Mouse (Mus musculus) embryonic fibroblast, embryonic 13.5 days (primary cell): ENCODE data around the gene Tmem51. TPM values are rescaled to one million over a fixed set of nuclear protein-coding genes. Genes with fewer than 3 reads are reported as not detected.
A peak's percentile ranks its signal among the peaks of the same experiment; 100 is the strongest.

Experiments
- H3K27ac ChIP-seq: 2 replicates; pipeline ENCODE4 v1.5.1; 2012; ENCODE audit warnings: low read length, control low read depth, inconsistent platforms; ENCODE audit not compliant: insufficient read depth
- H3K4me1 ChIP-seq: 2 replicates; pipeline ENCODE4 v1.6.1; 2011; ENCODE audit warnings: low read length; ENCODE audit not compliant: control insufficient read depth, insufficient read depth
- H3K4me3 ChIP-seq: 2 replicates; pipeline ENCODE4 v1.5.1; 2011; ENCODE audit warnings: mild to moderate bottlenecking, control low read depth, low read length; ENCODE audit not compliant: insufficient read depth
- CTCF ChIP-seq: IDR thresholded peaks from 2 replicates; pipeline ENCODE4 v1.5.1; 2011; ENCODE audit warnings: mild to moderate bottlenecking, control low read depth, low read length, moderate library complexity, borderline replicate concordance; ENCODE audit not compliant: insufficient read depth
- POLR2A ChIP-seq: IDR thresholded peaks from 2 replicates; pipeline ENCODE4 v1.6.1; 2011; ENCODE audit warnings: low read depth, mild to moderate bottlenecking, control low read depth, low read length, moderate library complexity
- polyA plus RNA-seq: library from polyadenylated mRNA; stranded (reverse); fragments of >200 nt; gene quantifications from 2 replicates; pipeline ENCODE4 v1.2.4, GENCODE M21; 2011; ENCODE audit warnings: low read depth; ENCODE audit not compliant: missing spikeins, insufficient read length

Gene Tmem51
- polyA plus RNA-seq, result 2.1 and 3.5 TPM in 2 replicates

GRCm38 (mm10) chr4:142084131-142084899 is at the start of gene Tmem51:
Gene Tmem51 (minus strand): TSS chr4:142084304.
- TF ChIP-seq CTCF, result no peak
- peak; percentile 46; the same call in 1 of the 2 replicates for TF ChIP-seq POLR2A
- H3K27ac ChIP-seq, result no peak within 1 kb of the TSS
- H3K4me3 ChIP-seq, result peak within 1 kb of the TSS; percentile 64
- no peaks in the 10 kb centered on the region for H3K4me1 ChIP-seq

- Histone ChIP-seq H3K4me1 (no peaks in the 10 kb centered on the region), H3K27ac (no peak overlapping the region), H3K4me3 (no peak overlapping the region)
- TF ChIP-seq CTCF, result no peak
- no peak for TF ChIP-seq POLR2A
Measured at GRCm38 (mm10) chr4:142130162-142130561, 46.1 kb upstream of the Tmem51 start.

- TF ChIP-seq POLR2A, result no peak
- no peak for TF ChIP-seq CTCF
Measured at GRCm38 (mm10) chr4:142127275-142127788, 43.2 kb upstream of the Tmem51 start.

GRCm38 (mm10) chr4:142126641-142127274 is 42.7 kb upstream of the Tmem51 start:
- Histone ChIP-seq H3K4me3 (no peak overlapping the region), H3K4me1 (no peaks in the 10 kb centered on the region), H3K27ac (no peak overlapping the region)
- TF ChIP-seq CTCF, result no peak
- TF ChIP-seq POLR2A, result no peak

More at GRCm38 (mm10) chr4:142127275-142127788, 43.2 kb upstream of the Tmem51 start:
- Histone ChIP-seq H3K4me1 (no peaks in the 10 kb centered on the region), H3K27ac (no peak overlapping the region), H3K4me3 (no peak overlapping the region)

- no peak overlapping the region for H3K27ac ChIP-seq
- H3K4me1 ChIP-seq, result no peaks in the 10 kb centered on the region
- TF ChIP-seq CTCF (no peak), POLR2A (no peak)
- no peak overlapping the region for H3K4me3 ChIP-seq
Measured at GRCm38 (mm10) chr4:142121164-142121563, 37.1 kb upstream of the Tmem51 start.

- no peaks in the 10 kb centered on the region for H3K4me1 ChIP-seq
- H3K27ac ChIP-seq, result no peak overlapping the region
- no peak for TF ChIP-seq POLR2A
- TF ChIP-seq CTCF, result no peak
- no peak overlapping the region for H3K4me3 ChIP-seq
Measured at GRCm38 (mm10) chr4:142118522-142118921, 34.4 kb upstream of the Tmem51 start.

DNA sequence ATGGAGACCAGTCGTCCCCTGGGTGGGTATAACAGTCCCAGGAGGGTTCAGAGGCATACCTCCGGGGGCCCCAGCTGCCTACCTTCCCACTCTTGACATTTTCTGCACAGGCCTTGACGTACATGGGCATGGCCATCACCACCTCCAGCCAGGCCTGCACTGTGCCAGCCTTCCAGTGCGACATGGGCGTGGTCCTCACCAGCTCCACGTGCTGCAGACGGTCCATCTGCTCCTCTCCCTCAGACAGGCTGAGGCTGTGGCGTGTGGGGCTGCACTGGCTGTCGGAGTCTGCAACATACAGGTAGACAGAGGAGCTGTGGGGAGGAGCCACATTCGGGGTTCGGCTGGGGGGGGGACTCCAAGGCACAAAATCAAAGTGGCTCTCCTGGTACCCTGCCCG is 33.9 kb upstream of the Tmem51 start:
- no peak overlapping the region for H3K4me3 ChIP-seq
- H3K27ac ChIP-seq, result no peak overlapping the region
- TF ChIP-seq CTCF, result no peak
- TF ChIP-seq POLR2A, result no peak
- H3K4me1 ChIP-seq, result no peaks in the 10 kb centered on the region

DNA sequence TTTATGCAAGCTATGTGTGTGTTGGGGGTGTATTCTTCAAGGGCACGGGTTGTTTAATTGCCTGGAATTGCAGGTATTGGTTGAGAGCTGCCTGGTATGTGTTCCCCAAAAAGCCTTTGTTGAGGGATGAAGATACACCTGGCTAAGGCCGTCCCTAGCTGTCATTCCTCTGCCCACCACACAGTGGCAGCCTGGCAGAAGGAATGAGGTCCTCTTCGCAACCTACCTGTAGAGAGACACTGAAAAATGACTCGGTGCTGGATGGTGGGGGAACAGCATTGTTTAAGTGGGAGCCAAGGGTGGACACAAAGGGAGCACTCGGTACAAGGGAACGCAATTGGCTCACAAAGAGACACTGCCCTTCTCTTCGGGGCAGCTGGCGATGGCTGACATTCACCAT is 29.2 kb upstream of the Tmem51 start:
- Histone ChIP-seq H3K4me1 (no peaks in the 10 kb centered on the region), H3K27ac (no peak overlapping the region), H3K4me3 (no peak overlapping the region)
- TF ChIP-seq POLR2A (no peak), CTCF (peak; percentile 85; the same call in 1 of the 2 replicates)

GRCm38 (mm10) chr4:142103081-142103671 is 19.1 kb upstream of the Tmem51 start:
- no peak overlapping the region for H3K27ac ChIP-seq
- no peak overlapping the region for H3K4me3 ChIP-seq
- TF ChIP-seq POLR2A, result no peak
- TF ChIP-seq CTCF, result no peak
- H3K4me1 ChIP-seq, result peaks cover 4% of the 10 kb centered on the region

DNA sequence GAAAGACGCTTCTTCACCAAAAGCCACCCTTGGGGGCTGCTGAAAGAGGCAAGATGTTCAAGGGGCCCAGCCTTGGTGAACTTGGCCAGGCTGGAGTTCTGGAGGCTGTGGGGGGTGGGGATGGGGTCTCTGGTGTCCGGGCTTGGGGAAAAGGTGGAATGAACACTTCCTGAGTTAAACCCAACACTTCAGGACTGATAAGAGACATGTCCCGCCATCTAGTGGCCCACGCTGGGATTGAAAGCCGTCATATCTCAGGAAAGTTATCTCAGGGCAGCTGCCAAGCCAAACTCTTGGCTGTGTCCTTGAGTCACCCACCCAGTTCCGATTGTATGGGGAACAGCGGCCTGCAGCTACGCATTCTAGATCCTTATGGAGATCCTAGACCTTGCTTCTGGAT is 14.2 kb upstream of the Tmem51 start:
- peaks cover 11% of the 10 kb centered on the region for H3K4me1 ChIP-seq
- peak overlapping the region; percentile 23; the same call in 1 of the 2 replicates for H3K27ac ChIP-seq
- no peak for TF ChIP-seq POLR2A
- TF ChIP-seq CTCF, result 0 out of 2 replicates have a peak, but pooled peaks have one; percentile 38

DNA sequence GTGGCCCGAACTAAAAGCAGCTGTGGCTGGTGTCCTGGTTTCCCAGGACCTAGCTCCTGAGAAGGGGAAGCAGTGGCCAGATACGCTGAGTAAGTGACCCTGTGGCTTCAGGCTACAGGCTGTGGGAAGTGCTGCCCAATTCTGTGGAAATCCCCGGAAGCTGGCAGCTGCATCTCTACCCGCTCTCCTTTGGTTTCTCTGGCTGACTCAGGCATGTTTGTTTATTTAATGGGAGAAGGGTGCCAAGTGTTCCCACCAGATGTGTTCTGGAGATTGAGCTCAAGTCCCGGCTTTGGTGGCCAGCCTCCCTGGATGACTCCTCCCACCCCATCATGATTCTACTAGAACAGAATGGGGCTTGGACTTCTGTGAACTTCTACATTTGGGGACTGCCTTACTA is 13.8 kb upstream of the Tmem51 start:
- Histone ChIP-seq H3K4me3 (no peak overlapping the region), H3K4me1 (peaks cover 10% of the 10 kb centered on the region), H3K27ac (peak overlapping the region; percentile 28; the same call in 1 of the 2 replicates)
- TF ChIP-seq POLR2A (no peak), CTCF (no peak)

More for the DNA sequence above, 14.2 kb upstream of the Tmem51 start:
- no peak overlapping the region for H3K4me3 ChIP-seq
